Mouse (Mus musculus) heart, postnatal 14 days (tissue): ENCODE data around the gene Atp1b3. TPM values are rescaled to one million over a fixed set of nuclear protein-coding genes. Genes with fewer than 3 reads are reported as not detected.
A peak's percentile ranks its signal among the peaks of the same experiment; 100 is the strongest.
"Not testable (repeated sequence)": the region's sequence is repeated elsewhere in the genome, so short reads cannot be mapped to it uniquely, and the experiment has no call there.

Experiments
- DNase-seq, 2 experiments: peaks; one replicate each; pipeline ENCODE4 v3.0.0; 2021 to 2022
- intact Hi-C: fragments of 180-260 bp; cut with DNase I; formaldehyde crosslinking; loops from one replicate; pipeline ENCODE4 v1.15.1; 2025
- long read RNA-seq, 2 experiments: library from polyadenylated mRNA; stranded (forward); transcript quantifications; one replicate each; pipeline ENCODE4 v2.0.0; 2021
- total RNA-seq, 2 experiments: library from RNA; stranded (reverse); gene quantifications; 2 replicates each; pipeline ENCODE4 v1.2.3; 2021

Atp1b3 gene
- 10 to 100 TPM; 70.8 to 72.2 TPM for total RNA-seq
- long read RNA-seq, experiment 1, transcript Atp1b3-201 (7 exons, 1,994 nt) = major isoform, 77 of 85 reads
- long read RNA-seq, experiment 1, partial matches to known transcripts = 2 of 85 reads
- long read RNA-seq, experiment 1, other reads (novel, unspliced or antisense) = 6 of 85 reads
- long read RNA-seq, experiment 2, transcript Atp1b3-201 (7 exons, 1,994 nt) = major isoform, 54 of 60 reads
- long read RNA-seq, experiment 2, partial matches to known transcripts = 1 of 60 reads
- long read RNA-seq, experiment 2, other reads (novel, unspliced or antisense) = 5 of 60 reads

- peak; percentile 100 for DNase-seq
- intact Hi-C loops = loop anchor here (5.0 kb wide), 1 partner anchor 113 kb away; the partner anchor contains the start of gene Rnf7
These were observed at the start of gene Atp1b3 for GRCm38 (mm10) chr9:96364141-96364838. TSS of gene Atp1b3 (minus strand) at chr9:96364442.

- intact Hi-C loops = no loop called here
- no peak for DNase-seq
These were observed 48.7 kb upstream of the Atp1b3 start for GRCm38 (mm10) chr9:96412821-96413405.

- intact Hi-C loops = no loop called here
- no peak for DNase-seq
These were observed 40.1 kb upstream of the Atp1b3 start for GRCm38 (mm10) chr9:96404312-96404711.

GRCm38 (mm10) chr9:96399916-96400315 is 35.7 kb upstream of the Atp1b3 start:
- intact Hi-C loops, DNase-seq: not testable (repeated sequence)

GRCm38 (mm10) chr9:96399425-96399878 is 35.2 kb upstream of the Atp1b3 start:
- intact Hi-C loops = no loop called here
- no peak for DNase-seq

- intact Hi-C loops = no loop called here
- no peak for DNase-seq
These were observed 34.4 kb upstream of the Atp1b3 start for GRCm38 (mm10) chr9:96398614-96399013.

GRCm38 (mm10) chr9:96398165-96398564 is 33.9 kb upstream of the Atp1b3 start:
- no peak for DNase-seq

GRCm38 (mm10) chr9:96394910-96395690 is 30.9 kb upstream of the Atp1b3 start:
- intact Hi-C loops = no loop called here
- no peak for DNase-seq

More at GRCm38 (mm10) chr9:96398165-96398564, 33.9 kb upstream of the Atp1b3 start:
- intact Hi-C loops = no loop called here

- intact Hi-C loops = no loop called here
- DNase-seq = no peak
These were observed 29.5 kb upstream of the Atp1b3 start for GRCm38 (mm10) chr9:96393731-96394235.

GRCm38 (mm10) chr9:96393112-96393511 is 28.9 kb upstream of the Atp1b3 start:
- no peak for DNase-seq
- intact Hi-C loops = no loop called here

- intact Hi-C loops = no loop called here
- no peak for DNase-seq
These were observed 27.7 kb upstream of the Atp1b3 start for GRCm38 (mm10) chr9:96391921-96392320.

GRCm38 (mm10) chr9:96383714-96384487 is 19.7 kb upstream of the Atp1b3 start:
- intact Hi-C loops = no loop called here
- DNase-seq = no peak

GRCm38 (mm10) chr9:96382756-96383155 is 18.5 kb upstream of the Atp1b3 start:
- no peak for DNase-seq

GRCm38 (mm10) chr9:96381393-96381792 is 17.2 kb upstream of the Atp1b3 start:
- DNase-seq = peak; percentile 44 to 50
- intact Hi-C loops = no loop called here

More at GRCm38 (mm10) chr9:96382756-96383155, 18.5 kb upstream of the Atp1b3 start:
- intact Hi-C loops = no loop called here

GRCm38 (mm10) chr9:96379551-96379950 is 15.3 kb upstream of the Atp1b3 start:
- DNase-seq = no peak
- intact Hi-C loops = no loop called here

- intact Hi-C loops = no loop called here
- no peak for DNase-seq
These were observed 14.5 kb upstream of the Atp1b3 start for GRCm38 (mm10) chr9:96378747-96379146.

- intact Hi-C loops = no loop called here
- no peak for DNase-seq
These were observed 12.9 kb upstream of the Atp1b3 start for GRCm38 (mm10) chr9:96377096-96377495.

- no peak for DNase-seq
- intact Hi-C loops = no loop called here
These were observed 11.6 kb upstream of the Atp1b3 start for GRCm38 (mm10) chr9:96375819-96376218.

GRCm38 (mm10) chr9:96371075-96371474 is 6.8 kb upstream of the Atp1b3 start:
- DNase-seq = no peak
- intact Hi-C loops = no loop called here
